Mouse (Mus musculus) lung, adult 2 months (tissue): ENCODE measurements around the gene Safb.

Experiments
- CTCF ChIP-seq: fragments of 200-500 bp; IDR thresholded peaks from 2 replicates; pipeline ENCODE4 v1.5.1; 2011; ENCODE audit warnings: mild to moderate bottlenecking, low read length, control low read depth; ENCODE audit not compliant: insufficient read depth
- POLR2A ChIP-seq: fragments of 200-500 bp; IDR thresholded peaks from 2 replicates; pipeline ENCODE4 v1.6.1; 2011; ENCODE audit warnings: low read depth, mild to moderate bottlenecking, control low read depth, low read length, borderline replicate concordance; ENCODE audit errors: extremely low read depth

DNA sequence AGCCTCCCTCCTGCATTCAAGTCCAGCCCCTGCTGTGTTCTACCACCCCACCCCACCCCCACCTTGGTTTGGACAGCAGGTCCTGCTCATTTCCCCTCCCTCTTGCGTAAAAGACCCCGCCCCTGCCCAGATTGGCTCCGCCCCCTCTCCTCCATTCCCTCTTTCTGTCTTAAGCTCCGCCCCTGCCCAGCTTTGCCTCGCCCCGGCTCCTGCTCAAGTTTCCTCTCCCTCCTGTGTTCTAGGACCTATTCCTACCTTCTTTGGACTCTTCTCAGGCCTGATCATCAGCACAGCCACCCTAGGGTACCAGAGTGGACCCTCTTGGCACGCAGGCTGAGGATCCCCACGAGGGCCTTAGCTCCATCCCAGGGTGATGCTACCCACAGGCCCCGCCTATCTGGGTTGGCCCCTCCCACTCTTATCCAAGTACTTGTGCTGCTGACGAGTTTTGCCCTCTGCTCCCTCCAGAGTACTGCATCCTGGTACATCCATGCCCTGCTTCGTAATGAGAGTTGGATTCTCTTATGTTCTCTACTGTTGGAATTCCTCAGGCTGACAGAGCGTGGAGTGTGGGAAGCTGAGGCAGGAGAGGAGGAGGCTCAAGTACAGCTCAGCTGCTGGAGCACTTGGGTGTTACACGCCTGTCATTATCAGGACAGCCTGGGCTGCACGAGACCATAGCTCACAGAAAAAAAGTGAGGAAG lies 27.4 kb downstream of the Safb start:
- TF ChIP-seq CTCF (no peak), POLR2A (no peak)
